Mouse (Mus musculus) lung, postnatal 0 days (tissue): ENCODE results near the gene Stx8.

ENCODE experiments used
- CTCF ChIP-seq: IDR thresholded peaks from 2 replicates; pipeline ENCODE4 v1.5.1; 2016; ENCODE audit warnings: antibody characterized with exemption, mild to moderate bottlenecking
- EP300 ChIP-seq: IDR thresholded peaks from 2 replicates; pipeline ENCODE4 v1.6.1; 2016; ENCODE audit warnings: antibody characterized with exemption, mild to moderate bottlenecking, control low read depth

DNA sequence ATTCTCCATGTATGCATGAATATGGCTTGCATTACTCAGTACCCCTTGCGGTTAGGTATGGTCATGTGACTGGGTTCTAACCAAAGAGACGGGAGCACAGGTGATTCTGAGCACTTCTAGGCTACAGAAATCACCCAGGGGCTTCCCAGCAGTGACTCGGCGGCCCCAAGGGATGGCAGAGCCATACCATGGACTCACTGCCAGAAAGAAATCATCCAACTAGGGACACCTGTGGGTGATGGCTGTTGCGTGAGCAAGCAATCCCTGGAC is 278.9 kb downstream of the Stx8 start:
- TF ChIP-seq CTCF: no peak
- TF ChIP-seq EP300: no peak
